Mouse (Mus musculus): ENCODE measurements around the gene Map2k1. TPM values are rescaled to one million over a fixed set of nuclear protein-coding genes. Genes with fewer than 3 reads are reported as not detected.

Map2k1 gene
- total RNA-seq, 2 experiments from 2014 or later = 286 to 290 TPM

DNA sequence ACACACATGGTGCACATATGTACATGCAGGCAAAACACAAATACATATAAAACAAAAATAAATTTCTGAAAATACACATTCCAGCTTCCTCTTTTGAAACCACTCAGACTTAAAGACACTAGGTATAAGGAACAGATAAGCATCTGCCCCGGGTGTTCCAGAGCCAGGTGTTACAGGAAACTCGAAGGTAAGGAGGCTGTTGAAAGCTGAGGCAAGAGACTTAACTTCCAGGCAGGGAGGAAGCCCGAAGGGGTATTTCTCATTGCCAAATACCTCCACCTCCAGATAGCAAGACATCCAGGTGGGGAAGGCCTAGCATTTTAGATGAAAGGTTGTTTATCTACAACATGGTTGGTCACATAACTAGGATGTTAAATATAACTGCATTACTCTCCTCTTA, 2.0 kb upstream of the Map2k1 start:
- intact Hi-C loops (cut with DNase I) = no loop called here
- no peak for DNase-seq (ENCODE audit: low spot score in 2 of 2)

DNA sequence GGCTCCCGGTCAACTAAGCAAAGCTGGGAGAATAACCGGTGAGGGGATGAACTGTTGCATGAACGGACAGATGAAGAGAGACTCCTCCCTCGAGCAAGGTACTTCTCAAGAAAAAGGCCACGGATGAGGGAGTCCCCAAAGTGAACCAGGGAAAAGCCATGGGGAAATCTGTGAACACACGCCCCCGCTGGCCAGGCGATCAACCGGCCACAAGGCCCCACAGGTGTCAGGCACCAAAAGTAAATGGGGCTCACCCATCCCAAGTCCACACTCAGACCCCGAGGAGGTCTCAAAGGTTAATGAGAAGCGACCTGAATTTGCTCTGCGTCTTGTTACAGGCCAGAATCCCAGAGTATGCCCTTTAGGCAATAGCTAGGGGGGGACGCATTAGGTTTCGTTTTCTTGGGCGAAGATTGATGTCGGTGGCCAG, 825 bp downstream of the Map2k1 start:
- intact Hi-C loops (cut with DNase I) = loop anchor here (1.0 to 2.0 kb wide), 2 partner anchors 30 to 73 kb away; partner anchors contain the start of gene Snapc5
- peak in 1 of 2 experiments; percentile 22 for DNase-seq (ENCODE audit: low spot score in 2 of 2)

GRCm38 (mm10) chr9:64250111-64250730, 3.2 kb downstream of the Map2k1 start:
- intact Hi-C loops (cut with DNase I) = no loop called here
- DNase-seq (ENCODE audit: low spot score in 2 of 2) = no peak

DNA sequence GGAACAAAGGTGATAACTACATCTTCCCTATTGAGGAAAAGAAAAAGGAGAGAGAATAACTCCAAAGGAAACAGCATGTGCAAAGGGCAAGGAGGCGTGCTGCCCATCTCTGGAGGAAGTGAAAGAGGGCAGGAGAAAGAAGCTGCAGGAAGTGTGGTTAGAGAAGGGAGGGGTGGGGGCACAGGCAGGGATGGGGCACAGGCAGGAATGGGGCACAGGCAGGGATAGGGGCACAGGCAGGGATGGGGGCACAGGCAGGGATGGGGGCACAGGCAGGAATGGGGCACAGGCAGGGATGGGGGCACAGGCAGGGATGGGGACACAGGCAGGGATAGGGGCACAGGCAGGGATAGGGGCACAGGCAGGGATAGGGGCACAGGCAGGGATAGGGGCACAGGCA, 4.1 kb downstream of the Map2k1 start:
- no peak for DNase-seq (ENCODE audit: low spot score in 2 of 2)
- intact Hi-C loops (cut with DNase I) = no loop called here

- intact Hi-C loops (cut with DNase I) = no loop called here
- no peak for DNase-seq (ENCODE audit: low spot score in 2 of 2)
Measured at GRCm38 (mm10) chr9:64242381-64242831, 11.0 kb downstream of the Map2k1 start.

DNA sequence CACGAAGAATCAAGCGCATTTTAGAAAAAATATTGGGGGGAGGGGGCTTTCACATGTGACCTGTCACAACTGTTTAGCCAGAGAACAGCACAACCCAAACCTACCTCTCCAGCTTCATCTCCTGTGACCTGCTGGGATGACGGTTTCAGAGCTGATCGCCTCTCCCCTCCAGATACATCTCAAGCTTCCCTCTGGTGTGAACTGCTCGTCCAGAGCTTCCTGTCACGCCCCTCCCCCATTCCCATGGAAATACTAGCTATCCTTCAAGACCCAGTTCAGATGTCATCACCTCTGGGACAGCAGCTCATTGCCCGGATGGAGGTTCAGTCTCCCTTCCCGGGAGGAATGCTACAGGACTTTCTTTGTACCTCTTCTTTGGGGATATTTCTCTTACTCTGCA, 12.8 kb downstream of the Map2k1 start:
- DNase-seq (ENCODE audit: low spot score in 2 of 2) = no peak
- intact Hi-C loops (cut with DNase I) = no loop called here

- no peak for DNase-seq (ENCODE audit: low spot score in 2 of 2)
- intact Hi-C loops (cut with DNase I) = no loop called here
Measured at GRCm38 (mm10) chr9:64240116-64240515, 13.3 kb downstream of the Map2k1 start.

DNA sequence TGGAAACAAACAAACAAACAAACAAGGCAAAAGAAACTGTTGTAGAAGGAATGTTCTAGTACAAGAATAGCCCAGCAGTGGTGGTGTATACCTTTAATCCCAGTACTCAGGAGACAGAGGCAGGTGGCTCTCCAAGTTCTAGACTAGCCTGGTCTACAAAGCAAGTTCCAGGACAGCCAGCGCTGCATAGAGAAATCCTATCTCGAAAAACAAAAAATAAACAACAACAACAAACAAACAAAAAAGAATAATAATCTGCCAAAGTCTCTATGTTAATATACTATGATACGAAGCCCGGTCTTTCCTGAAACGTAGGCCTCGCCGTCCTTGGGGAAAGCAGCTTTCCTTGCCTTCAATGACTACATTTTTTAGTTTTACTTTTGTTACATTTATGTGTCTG, 17.4 kb downstream of the Map2k1 start:
- intact Hi-C loops (cut with DNase I) = no loop called here

GRCm38 (mm10) chr9:64234768-64235435, 18.5 kb downstream of the Map2k1 start, which contains the start of gene Uchl4:
Uchl4 (plus strand) TSS chr9:64235201.
- no peak for DNase-seq (ENCODE audit: low spot score in 2 of 2)
- intact Hi-C loops (cut with DNase I) = no loop called here

More for the DNA sequence above, 17.4 kb downstream of the Map2k1 start:
- DNase-seq (ENCODE audit: low spot score in 2 of 2) = no peak

GRCm38 (mm10) chr9:64233656-64234055, 19.8 kb downstream of the Map2k1 start:
- intact Hi-C loops (cut with DNase I) = no loop called here
- DNase-seq (ENCODE audit: low spot score in 2 of 2) = no peak

- peak; percentile 14 to 16 for DNase-seq (ENCODE audit: low spot score in 2 of 2)
- intact Hi-C loops (cut with DNase I) = no loop called here
Measured at GRCm38 (mm10) chr9:64232257-64232957, 21.0 kb downstream of the Map2k1 start.

DNA sequence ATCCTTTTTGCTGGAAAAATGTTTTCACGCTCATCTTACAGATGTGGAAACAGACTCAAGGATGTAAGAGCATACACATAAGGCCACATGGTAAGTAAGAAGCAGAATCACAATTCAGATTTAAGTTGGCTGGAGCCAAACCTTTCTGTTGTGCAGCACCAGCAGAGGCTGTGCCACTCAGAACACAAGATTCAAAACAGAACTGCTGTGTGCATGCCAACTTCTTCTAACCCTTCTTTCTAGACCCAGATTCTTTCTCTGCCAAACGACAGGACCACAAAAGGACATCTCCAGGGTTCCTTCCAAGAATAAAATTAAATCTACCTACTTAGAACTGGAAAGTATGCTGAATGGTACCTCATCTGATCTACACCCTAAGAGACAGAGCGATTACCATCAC, 21.8 kb downstream of the Map2k1 start:
- intact Hi-C loops (cut with DNase I) = no loop called here
- DNase-seq (ENCODE audit: low spot score in 2 of 2) = peak; percentile 15 to 58

DNA sequence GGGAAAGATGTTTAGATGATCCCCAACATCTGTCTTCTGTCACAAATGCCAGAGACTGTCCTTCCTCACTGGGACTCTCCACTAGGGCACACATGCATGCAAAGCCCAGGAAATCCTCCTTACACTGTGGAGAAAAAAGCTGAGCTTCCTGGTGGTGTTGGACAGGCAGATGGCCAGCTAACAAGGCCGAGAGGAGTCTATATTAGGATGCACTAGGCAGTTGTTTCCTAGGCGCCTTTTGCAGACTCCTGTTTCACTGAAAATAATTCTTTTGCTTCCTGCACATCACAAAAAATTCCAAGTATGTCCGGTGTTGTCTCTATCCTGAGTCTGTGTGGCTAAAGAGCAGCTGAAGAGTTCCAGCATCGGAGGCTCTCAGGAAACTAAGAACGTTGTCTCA, 22.3 kb downstream of the Map2k1 start:
- intact Hi-C loops (cut with DNase I) = no loop called here
- peak; percentile 22 to 59 for DNase-seq (ENCODE audit: low spot score in 2 of 2)

GRCm38 (mm10) chr9:64228972-64229371, 24.5 kb downstream of the Map2k1 start:
- peak; percentile 25 to 81 for DNase-seq (ENCODE audit: low spot score in 2 of 2)
- intact Hi-C loops (cut with DNase I) = no loop called here

DNA sequence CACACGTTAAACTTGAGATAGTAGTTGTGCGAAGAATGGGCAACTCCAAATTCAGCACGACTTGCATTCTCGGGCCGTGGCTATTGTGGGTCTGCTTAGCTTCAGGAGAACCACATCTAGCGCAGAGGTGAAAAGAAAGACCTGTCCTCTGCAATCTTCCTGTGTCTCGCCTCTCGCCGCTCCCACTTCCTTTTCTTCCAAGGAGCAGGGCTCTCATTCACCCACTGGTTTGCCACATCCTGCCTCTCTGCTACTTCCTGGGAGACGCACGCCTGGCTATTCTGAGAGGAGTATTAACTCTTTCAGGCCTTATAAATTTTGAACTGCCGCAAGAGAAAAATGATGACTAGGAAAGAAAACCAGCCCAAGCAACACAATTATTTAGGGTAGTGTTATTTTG, 25.7 kb downstream of the Map2k1 start:
- DNase-seq (ENCODE audit: low spot score in 2 of 2) = peak in 1 of 2 experiments; percentile 20
- intact Hi-C loops (cut with DNase I) = no loop called here

- intact Hi-C loops (cut with DNase I) = no loop called here
- no peak for DNase-seq (ENCODE audit: low spot score in 2 of 2)
Measured at GRCm38 (mm10) chr9:64225805-64226204, 27.6 kb downstream of the Map2k1 start.

- intact Hi-C loops (cut with DNase I) = loop anchor here (2.0 kb wide), 1 partner anchor 31 kb away; the partner anchor contains the start of gene Map2k1
- DNase-seq (ENCODE audit: low spot score in 2 of 2) = no peak
Measured at GRCm38 (mm10) chr9:64222098-64222497, 31.3 kb downstream of the Map2k1 start.

DNA sequence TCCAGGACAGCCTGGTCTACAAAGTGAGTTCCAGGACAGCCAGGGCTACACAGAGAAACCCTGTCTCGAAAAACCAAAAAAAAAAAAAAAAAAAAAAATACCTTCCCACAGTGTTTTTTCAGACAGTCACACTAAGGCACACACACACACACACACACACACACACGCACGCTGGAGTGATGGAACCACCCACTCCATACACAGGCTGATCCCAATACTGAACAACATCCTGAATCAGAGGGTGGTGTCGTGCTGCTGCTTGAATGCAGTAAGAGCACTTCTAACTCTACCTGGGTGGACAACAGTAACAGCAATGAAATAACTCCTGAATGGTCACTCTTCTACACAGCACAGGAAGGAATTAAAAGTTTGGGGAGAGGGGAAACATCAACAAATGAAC, 32.0 kb downstream of the Map2k1 start:
- DNase-seq (ENCODE audit: low spot score in 2 of 2) = peak; percentile 35 to 55
- intact Hi-C loops (cut with DNase I) = no loop called here

DNA sequence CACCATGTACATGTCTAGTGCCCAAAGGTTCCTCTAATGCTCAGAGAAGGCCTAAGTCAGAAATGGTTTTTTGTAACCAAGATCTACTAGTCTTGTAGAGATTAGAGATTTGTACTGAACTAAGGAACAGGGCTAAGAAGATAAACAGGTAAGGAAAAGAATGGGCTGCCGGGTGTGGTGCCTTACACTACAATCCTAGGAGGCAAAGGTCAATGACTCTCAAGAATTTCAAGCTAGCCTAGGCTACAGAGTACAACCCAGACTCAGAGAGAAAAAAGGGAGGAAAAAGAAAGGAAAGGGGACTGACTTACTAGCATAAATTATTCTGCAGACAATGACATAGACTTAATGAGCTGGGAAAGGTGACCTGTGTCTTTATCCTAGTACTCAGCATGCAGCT, 32.8 kb downstream of the Map2k1 start:
- no peak for DNase-seq (ENCODE audit: low spot score in 2 of 2)
- intact Hi-C loops (cut with DNase I) = no loop called here

GRCm38 (mm10) chr9:64219772-64220420, 33.5 kb downstream of the Map2k1 start:
- intact Hi-C loops (cut with DNase I) = no loop called here
- no peak for DNase-seq (ENCODE audit: low spot score in 2 of 2)

Measured in left cerebral cortex, postnatal 25 days (tissue).